Mouse (Mus musculus) bone marrow macrophage, adult 2 months (primary cell): Measurements from ENCODE around the gene Klrg2.

ENCODE experiments used
- CTCF ChIP-seq: IDR thresholded peaks from 2 replicates; pipeline ENCODE4 v1.5.1; 2012; ENCODE audit warnings: low read depth, mild to moderate bottlenecking, low read length, moderate library complexity
- POLR2A ChIP-seq: IDR thresholded peaks from 2 replicates; pipeline ENCODE4 v1.6.1; 2012; ENCODE audit warnings: mild to moderate bottlenecking, low read depth, low read length, borderline replicate concordance

- TF ChIP-seq CTCF: no peak
- TF ChIP-seq POLR2A: no peak
Measured at GRCm38 (mm10) chr6:38627081-38627480, 10.0 kb downstream of the Klrg2 start.
